Mouse (Mus musculus) forebrain, embryonic 12.5 days (tissue): ENCODE measurements around the gene Hsd17b3. TPM values are rescaled to one million over a fixed set of nuclear protein-coding genes. Genes with fewer than 3 reads are reported as not detected.

Source experiments
- ATAC-seq: fragments of 200-750 bp; cut with Nextera tagmentation; 2 replicates; pipeline ENCODE4 v1.8.0; 2017; ENCODE audit warnings: moderate TSS enrichment; ENCODE audit not compliant: low FRiP score
- H3K27ac ChIP-seq: fragments of 300-500 bp; sonication (generic); 2 replicates; pipeline ENCODE4 v1.5.1; 2016; ENCODE audit warnings: mild to moderate bottlenecking
- H3K27me3 ChIP-seq: fragments of 300-500 bp; sonication (generic); 2 replicates; pipeline ENCODE4 v1.6.1; 2016; ENCODE audit warnings: mild to moderate bottlenecking
- H3K36me3 ChIP-seq: fragments of 300-500 bp; sonication (generic); replicated peaks from 2 replicates; pipeline ENCODE4 v1.6.1; 2016; ENCODE audit warnings: mild to moderate bottlenecking
- H3K4me1 ChIP-seq: fragments of 300-500 bp; sonication (generic); 2 replicates; pipeline ENCODE4 v1.6.1; 2016
- H3K4me2 ChIP-seq: fragments of 300-500 bp; sonication (generic); 2 replicates; pipeline ENCODE4 v1.6.1; 2016; ENCODE audit warnings: mild to moderate bottlenecking, moderate library complexity
- H3K4me3 ChIP-seq: fragments of 300-500 bp; sonication (generic); replicated peaks from 2 replicates; pipeline ENCODE4 v1.5.1; 2016; ENCODE audit warnings: mild to moderate bottlenecking
- H3K9ac ChIP-seq: fragments of 300-500 bp; sonication (generic); 2 replicates; pipeline ENCODE4 v1.6.1; 2016; ENCODE audit warnings: mild to moderate bottlenecking
- H3K9me3 ChIP-seq: fragments of 300-500 bp; sonication (generic); 2 replicates; pipeline ENCODE4 v1.6.1; 2016
- WGBS: fragments of 180-500 bp; shearing (Covaris S2); methylation state at CpG from one replicate; pipeline ENCODE4 v1.1.7; 2016; 5-methylcytosine and 5-hydroxymethylcytosine counted together
- polyA plus RNA-seq: library from polyadenylated mRNA; unstranded; fragments of >200 nt; fragmentation: Nextera tagmentation; extraction: Ambion mirVana; gene quantifications from 2 replicates; pipeline ENCODE4 v1.2.1, GENCODE M21; 2016

The Hsd17b3 gene
- not detected in 2 replicates for polyA plus RNA-seq

DNA sequence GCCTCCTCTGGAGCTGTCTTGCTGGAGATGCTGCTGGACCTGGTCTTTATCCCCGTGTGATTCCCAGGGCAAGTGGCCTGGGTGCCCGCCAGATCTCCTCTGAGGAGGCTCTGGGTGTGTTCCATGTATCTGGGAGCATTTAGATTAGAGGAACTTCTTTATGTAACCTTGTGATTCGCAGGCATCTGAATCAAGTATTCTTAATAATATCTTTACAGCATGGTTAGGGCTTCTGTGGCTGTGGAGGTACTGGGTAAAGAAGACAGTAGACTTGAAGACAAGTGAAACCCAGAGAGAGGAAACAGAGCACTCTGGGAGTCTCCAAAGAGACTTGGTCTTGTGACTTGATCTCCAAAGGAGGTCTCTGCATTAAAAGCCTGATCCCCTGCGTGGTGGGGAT lies at the start of gene Hsd17b3:
TSS of gene Hsd17b3 (minus strand) at position 101 of the 400 bp plus-strand sequence.
- Histone ChIP-seq H3K9me3 (no peaks in the 10 kb centered on the region), H3K4me1 (no peaks in the 10 kb centered on the region), H3K4me2 (no peak within 1 kb of the TSS), H3K27me3 (no peaks in the 10 kb centered on the region), H3K36me3 (no peaks in the 10 kb centered on the region), H3K9ac (no peak within 1 kb of the TSS), H3K27ac (no peak within 1 kb of the TSS), H3K4me3 (no peak within 1 kb of the TSS)
- WGBS = 77% methylated on average over 4 of the region's 4 CpGs
- no peak for ATAC-seq

DNA sequence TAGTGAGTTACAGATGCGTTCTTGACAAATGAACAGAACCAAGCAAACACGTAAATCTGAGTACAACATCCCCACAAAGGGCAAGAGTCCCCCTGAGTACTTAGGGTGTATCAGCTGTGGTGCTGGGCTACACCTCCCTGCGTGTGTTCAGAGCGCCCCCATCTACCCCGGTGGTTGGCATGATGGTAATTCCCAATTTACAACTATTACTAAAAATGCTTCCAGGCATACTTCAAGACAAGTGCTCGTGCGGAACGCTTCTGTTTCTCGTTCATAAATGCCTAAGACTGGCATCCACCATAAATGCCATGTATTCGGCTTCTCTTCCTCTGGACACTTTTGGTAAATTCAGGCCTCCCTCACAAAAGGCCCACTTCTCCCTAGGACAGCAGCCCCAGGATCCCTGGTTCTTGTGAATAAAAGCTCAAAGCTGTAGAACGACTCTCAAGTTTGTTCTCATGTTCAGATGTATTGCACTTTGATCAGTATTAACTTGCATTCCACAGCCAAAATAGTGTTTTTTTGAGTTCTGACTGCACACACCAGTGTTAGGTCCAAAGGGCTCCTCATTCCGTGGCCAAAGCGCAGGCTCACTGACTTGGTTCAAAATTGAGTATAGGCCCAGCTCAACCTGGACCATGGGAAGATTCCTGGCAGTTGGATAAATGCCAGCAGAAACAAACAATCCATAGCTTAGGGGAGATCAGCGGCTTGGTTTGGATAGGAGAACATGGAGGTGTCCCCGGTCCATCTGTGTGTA lies 40.8 kb upstream of the Hsd17b3 start:
- peaks cover 18% of the 10 kb centered on the region for H3K36me3 ChIP-seq
- peaks cover 6% of the 10 kb centered on the region; the same call in 1 of the 2 replicates for H3K4me1 ChIP-seq
- ATAC-seq = no peak
- no peak overlapping the region for H3K27ac ChIP-seq
- 42% methylated on average over 15 of the region's 15 CpGs for WGBS
- H3K4me3 ChIP-seq = peak overlapping the region; percentile 49
- H3K9me3 ChIP-seq = no peaks in the 10 kb centered on the region
- H3K9ac ChIP-seq = peak overlapping the region; percentile 54; the same call in 1 of the 2 replicates
- peak overlapping the region; percentile 72 for H3K4me2 ChIP-seq
- 0 out of 2 replicates have a peak, but pooled peaks cover 3% of the 10 kb centered on the region for H3K27me3 ChIP-seq

DNA sequence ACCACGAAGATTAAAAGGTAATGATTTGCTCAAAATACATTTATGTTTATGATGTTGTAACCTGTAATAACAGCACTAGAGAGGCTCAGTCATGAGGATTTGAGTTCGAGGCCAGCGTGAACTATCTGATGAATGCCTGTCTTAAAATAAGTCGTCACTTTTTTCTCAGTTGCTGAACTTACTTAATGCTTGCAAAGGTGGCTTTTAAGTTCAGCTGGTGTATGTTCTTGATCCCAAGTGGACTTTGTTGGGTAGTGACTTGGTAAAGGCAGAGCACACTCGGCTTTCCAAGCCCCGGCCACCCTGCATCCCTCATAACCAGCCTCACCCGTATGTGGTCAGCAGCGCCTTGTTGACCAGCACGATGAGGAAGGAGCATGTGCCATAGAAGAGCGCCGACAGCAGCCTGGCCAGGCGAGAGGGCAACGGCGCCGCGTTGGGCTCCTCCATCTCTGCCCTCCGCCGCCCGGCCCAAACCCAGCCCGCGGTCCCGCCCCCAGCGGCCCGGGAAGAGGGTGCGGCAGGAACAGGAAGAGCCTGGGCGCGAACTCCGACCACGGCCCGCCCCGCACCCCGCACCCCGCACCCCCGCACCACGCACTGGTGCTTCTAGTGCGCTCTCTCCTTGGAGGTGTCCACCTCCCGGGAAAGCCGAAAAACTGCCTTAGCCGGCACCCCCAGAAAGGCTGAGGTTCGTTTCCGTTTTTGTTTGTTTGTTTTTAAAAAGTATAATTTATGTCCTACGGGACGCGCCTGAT lies 40.0 kb upstream of the Hsd17b3 start, which contains the start of gene Slc35d2:
TSS of gene Slc35d2 (minus strand) at position 511 of the 758 bp plus-strand sequence.
- peaks cover 13% of the 10 kb centered on the region for H3K36me3 ChIP-seq
- H3K4me2 ChIP-seq = peak within 1 kb of the TSS; percentile 72
- ATAC-seq = peak; percentile 68
- H3K27ac ChIP-seq = no peak within 1 kb of the TSS
- H3K9ac ChIP-seq = peak within 1 kb of the TSS; percentile 54
- H3K9me3 ChIP-seq = no peaks in the 10 kb centered on the region
- peak within 1 kb of the TSS; percentile 49 for H3K4me3 ChIP-seq
- H3K27me3 ChIP-seq = 0 out of 2 replicates have a peak, but pooled peaks cover 3% of the 10 kb centered on the region
- WGBS = 11% methylated on average over 42 of the region's 44 CpGs
- H3K4me1 ChIP-seq = peaks cover 6% of the 10 kb centered on the region; the same call in 1 of the 2 replicates

DNA sequence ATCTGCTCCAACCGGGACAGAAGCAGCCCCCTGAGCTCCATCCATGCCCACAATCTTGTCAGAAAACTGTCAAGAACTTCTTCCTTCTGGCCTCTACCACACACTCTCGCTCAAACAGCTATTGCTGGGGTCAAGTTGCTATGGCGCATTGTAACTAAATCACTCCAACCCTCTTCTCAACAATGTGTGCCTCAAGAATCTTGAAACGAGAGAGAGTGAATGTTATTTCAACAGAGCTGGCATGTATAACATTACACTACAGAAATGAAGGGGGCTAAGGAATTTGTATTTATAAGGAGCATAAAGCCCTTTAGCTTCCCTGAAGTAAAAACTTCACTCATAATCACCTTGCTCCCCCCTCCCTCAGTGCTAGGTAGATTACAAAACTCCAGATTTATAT lies 37.3 kb upstream of the Hsd17b3 start:
- H3K4me2 ChIP-seq = no peak overlapping the region
- no peak for ATAC-seq
- 0 out of 2 replicates have a peak, but pooled peaks cover 3% of the 10 kb centered on the region for H3K27me3 ChIP-seq
- H3K27ac ChIP-seq = no peak overlapping the region
- peaks cover 5% of the 10 kb centered on the region; the same call in 1 of the 2 replicates for H3K9me3 ChIP-seq
- WGBS = 49% methylated on average over 4 of the region's 4 CpGs
- H3K4me3 ChIP-seq = no peak overlapping the region
- no peak overlapping the region for H3K9ac ChIP-seq
- H3K4me1 ChIP-seq = peaks cover 6% of the 10 kb centered on the region; the same call in 1 of the 2 replicates
- peaks cover 6% of the 10 kb centered on the region; the same call in 1 of the 2 replicates for H3K36me3 ChIP-seq

DNA sequence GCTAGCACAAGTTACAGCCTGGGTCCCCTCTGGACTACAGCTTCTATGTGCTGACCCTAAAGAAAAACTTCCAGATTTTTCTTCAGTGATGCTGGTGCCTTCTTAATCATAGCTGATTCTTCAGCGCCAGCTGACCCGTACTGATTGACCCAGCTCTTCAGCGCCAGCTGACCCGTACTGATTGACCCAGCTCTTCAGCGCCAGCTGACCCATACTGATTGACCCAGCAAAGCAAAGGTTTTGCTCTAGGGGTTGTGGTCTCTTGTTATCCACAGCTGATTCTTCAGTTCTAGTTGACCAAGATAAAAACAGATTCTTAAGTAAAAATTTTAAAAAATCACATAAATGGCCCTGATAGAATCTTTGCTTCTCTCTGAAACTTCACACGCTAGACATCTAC lies 35.9 kb upstream of the Hsd17b3 start:
- WGBS = 89% methylated on average over 6 of the region's 6 CpGs
- H3K9ac ChIP-seq = no peak overlapping the region
- no peak overlapping the region for H3K4me3 ChIP-seq
- H3K4me2 ChIP-seq = no peak overlapping the region
- no peak overlapping the region for H3K27ac ChIP-seq
- H3K4me1 ChIP-seq = peaks cover 6% of the 10 kb centered on the region; the same call in 1 of the 2 replicates
- H3K9me3 ChIP-seq = peaks cover 5% of the 10 kb centered on the region; the same call in 1 of the 2 replicates
- H3K27me3 ChIP-seq = no peaks in the 10 kb centered on the region
- ATAC-seq = no peak
- no peaks in the 10 kb centered on the region for H3K36me3 ChIP-seq

DNA sequence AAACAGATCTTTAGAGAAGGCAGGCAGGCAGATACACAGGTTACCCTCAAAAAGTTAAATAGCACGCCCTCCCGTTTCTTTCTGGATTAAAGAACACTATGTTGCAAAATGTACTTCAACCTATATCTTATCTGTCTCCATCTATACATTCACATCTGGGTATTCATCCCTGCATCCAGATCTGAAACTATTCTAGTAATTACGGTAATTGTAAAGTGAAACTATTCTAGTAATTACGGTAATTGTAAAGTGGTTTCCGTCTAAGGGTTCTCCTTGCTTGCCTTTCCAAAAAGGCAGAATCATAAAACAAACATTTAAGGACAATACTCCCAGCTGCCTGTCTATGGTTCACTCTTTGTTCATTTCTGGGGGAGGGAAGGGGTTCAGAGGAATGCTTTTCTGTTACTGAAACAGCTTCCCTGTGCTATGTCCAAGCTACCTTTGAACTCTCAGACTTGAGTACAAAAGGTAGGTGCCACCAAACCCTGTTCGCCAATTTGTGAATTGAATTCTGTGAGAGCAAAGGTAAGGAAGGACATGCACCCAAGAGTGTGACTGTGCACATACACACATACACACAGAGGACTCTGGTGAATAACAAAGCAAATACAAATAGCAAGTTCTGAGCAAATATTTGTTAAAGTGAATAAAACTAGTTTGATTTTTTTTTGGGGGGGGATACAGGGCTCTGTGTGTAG lies 34.6 kb upstream of the Hsd17b3 start:
- 28% methylated on average over 6 of the region's 6 CpGs for WGBS
- Histone ChIP-seq H3K4me2 (no peak overlapping the region), H3K4me3 (no peak overlapping the region), H3K9ac (no peak overlapping the region), H3K4me1 (no peaks in the 10 kb centered on the region), H3K27ac (no peak overlapping the region), H3K36me3 (no peaks in the 10 kb centered on the region), H3K27me3 (no peaks in the 10 kb centered on the region), H3K9me3 (peaks cover 5% of the 10 kb centered on the region; the same call in 1 of the 2 replicates)
- ATAC-seq = no peak

DNA sequence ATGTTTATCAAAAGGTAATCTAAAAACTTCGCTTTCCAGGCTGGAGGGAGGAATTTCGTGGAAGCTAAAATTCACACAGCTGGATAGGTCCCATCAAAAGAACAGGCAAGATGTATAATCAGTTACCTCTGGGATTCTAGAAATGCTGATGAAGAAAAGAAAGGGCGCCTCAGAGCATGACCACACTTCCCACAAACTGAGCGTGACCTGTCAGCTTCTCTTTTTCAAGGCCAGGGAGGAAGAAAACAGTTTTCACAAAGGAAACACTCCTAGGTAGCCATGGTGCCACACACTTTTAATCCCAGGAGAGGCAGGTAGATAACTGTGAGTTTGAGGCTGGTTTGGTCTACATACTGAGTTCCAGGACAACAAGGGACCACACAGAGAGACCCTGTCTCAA lies 31.7 kb upstream of the Hsd17b3 start:
- Histone ChIP-seq H3K27ac (no peak overlapping the region), H3K4me3 (no peak overlapping the region), H3K4me2 (no peak overlapping the region), H3K4me1 (no peaks in the 10 kb centered on the region), H3K36me3 (no peaks in the 10 kb centered on the region), H3K9me3 (peaks cover 5% of the 10 kb centered on the region; the same call in 1 of the 2 replicates), H3K9ac (no peak overlapping the region), H3K27me3 (no peaks in the 10 kb centered on the region)
- no peak for ATAC-seq
- WGBS = 70% methylated on average over 4 of the region's 4 CpGs

DNA sequence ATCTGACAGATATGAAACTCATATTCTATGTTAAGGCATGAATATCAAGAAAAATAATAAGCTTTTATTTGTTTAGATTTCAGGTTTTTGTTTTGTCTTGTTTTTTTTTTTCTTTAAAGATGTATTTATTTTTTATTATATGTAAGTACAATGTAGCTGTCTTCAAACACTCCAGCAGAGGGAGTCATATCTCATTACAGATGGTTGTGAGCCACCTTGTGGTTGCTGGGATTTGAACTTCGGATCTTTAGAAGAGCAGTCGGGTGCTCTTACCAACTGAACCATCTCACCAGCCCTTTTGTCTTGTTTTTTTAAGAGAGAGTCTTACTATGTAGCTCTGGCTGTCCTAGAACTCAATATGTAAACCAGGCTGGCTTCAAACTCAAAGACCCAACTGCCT lies 28.4 kb upstream of the Hsd17b3 start:
- WGBS = 68% methylated on average over 2 of the region's 2 CpGs
- H3K27me3 ChIP-seq = no peaks in the 10 kb centered on the region
- no peak overlapping the region for H3K4me2 ChIP-seq
- no peaks in the 10 kb centered on the region for H3K9me3 ChIP-seq
- H3K4me3 ChIP-seq = no peak overlapping the region
- no peak for ATAC-seq
- no peak overlapping the region for H3K9ac ChIP-seq
- no peak overlapping the region for H3K27ac ChIP-seq
- no peaks in the 10 kb centered on the region for H3K36me3 ChIP-seq
- no peaks in the 10 kb centered on the region for H3K4me1 ChIP-seq

DNA sequence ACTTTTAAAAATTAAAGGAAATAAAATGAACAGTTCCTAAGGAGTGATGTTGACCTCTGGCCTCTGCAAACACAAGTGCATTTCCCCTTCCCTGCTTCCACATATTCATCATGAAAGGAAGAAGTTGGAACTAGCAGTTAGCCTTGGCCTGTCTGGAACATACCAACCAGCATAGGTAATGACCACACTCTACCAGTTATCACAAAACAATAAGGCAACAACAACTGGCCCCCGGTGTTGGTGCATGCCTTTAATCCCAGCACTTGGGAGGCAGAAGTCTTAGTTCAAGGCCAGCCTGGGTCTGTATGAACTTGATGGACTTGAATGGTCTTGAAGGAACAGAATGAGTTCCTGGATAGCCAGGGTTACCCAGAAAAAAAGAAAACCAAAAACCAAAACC lies 21.4 kb upstream of the Hsd17b3 start:
- no peaks in the 10 kb centered on the region for H3K36me3 ChIP-seq
- H3K4me3 ChIP-seq = no peak overlapping the region
- no peak overlapping the region for H3K9ac ChIP-seq
- no peaks in the 10 kb centered on the region for H3K9me3 ChIP-seq
- H3K4me2 ChIP-seq = no peak overlapping the region
- no peak for ATAC-seq
- H3K27me3 ChIP-seq = 0 out of 2 replicates have a peak, but pooled peaks cover 4% of the 10 kb centered on the region
- no peak overlapping the region for H3K27ac ChIP-seq
- 0 out of 2 replicates have a peak, but pooled peaks cover 9% of the 10 kb centered on the region for H3K4me1 ChIP-seq
- 96% methylated on average over 1 of the region's 1 CpGs for WGBS

DNA sequence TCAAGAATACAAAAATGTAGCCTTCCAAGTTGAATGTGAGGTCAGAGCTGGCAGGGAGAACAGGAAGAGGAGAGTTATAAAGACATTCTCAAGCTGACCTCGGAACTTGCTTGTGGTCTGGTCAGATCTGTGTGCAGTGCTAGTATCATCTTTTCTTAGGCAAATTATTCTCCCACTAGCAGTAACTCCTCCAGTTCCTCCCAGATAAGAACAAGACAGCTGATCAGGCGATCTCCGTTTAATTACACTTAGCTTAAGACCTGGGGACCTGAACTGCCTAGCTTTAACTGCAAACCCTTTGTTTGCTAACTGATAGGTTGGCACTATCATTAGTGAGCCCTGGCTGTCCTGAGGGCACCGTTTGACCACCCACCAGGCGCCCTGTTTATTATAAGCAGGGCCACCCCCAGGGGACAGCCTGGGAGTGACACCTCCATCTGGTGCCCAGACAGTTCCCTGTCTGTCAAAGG lies 19.4 kb upstream of the Hsd17b3 start:
- no peaks in the 10 kb centered on the region for H3K9me3 ChIP-seq
- 0 out of 2 replicates have a peak, but pooled peaks cover 9% of the 10 kb centered on the region for H3K4me1 ChIP-seq
- H3K27me3 ChIP-seq = peaks cover 20% of the 10 kb centered on the region
- no peak overlapping the region for H3K4me3 ChIP-seq
- no peak overlapping the region for H3K9ac ChIP-seq
- no peak overlapping the region for H3K27ac ChIP-seq
- no peak for ATAC-seq
- no peak overlapping the region for H3K4me2 ChIP-seq
- WGBS = 30% methylated on average over 5 of the region's 5 CpGs
- H3K36me3 ChIP-seq = no peaks in the 10 kb centered on the region

DNA sequence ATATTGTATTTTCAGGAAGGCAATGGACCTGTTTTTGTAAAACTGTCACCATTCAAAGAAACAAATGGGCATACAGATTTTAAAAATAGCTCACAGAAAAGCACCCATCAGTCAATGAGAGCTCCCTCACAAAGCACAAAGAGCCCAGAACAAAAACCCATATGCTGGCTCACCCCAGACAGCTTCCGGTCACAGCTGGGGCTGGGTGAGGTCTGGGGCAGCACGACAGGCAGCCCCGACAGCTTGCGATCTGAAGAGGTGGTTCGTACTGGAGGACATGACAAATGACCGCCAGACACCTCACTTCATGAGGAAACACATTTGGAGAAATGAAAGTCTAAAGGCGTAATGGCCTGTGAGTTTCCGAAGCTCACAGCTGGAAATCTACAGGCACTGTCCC lies 18.5 kb upstream of the Hsd17b3 start:
- H3K9ac ChIP-seq = no peak overlapping the region
- H3K9me3 ChIP-seq = no peaks in the 10 kb centered on the region
- H3K36me3 ChIP-seq = no peaks in the 10 kb centered on the region
- peaks cover 20% of the 10 kb centered on the region for H3K27me3 ChIP-seq
- H3K4me2 ChIP-seq = no peak overlapping the region
- no peak overlapping the region for H3K27ac ChIP-seq
- H3K4me1 ChIP-seq = 0 out of 2 replicates have a peak, but pooled peaks cover 9% of the 10 kb centered on the region
- no peak overlapping the region for H3K4me3 ChIP-seq
- WGBS = 20% methylated on average over 8 of the region's 8 CpGs
- ATAC-seq = peak; percentile 65
